Mouse (Mus musculus) heart, adult 8-10 months (tissue): ENCODE data around the gene Slc41a3. TPM values are rescaled to one million over a fixed set of nuclear protein-coding genes. Genes with fewer than 3 reads are reported as not detected.

ENCODE experiments used
- DNase-seq: peaks from one replicate; pipeline ENCODE4 v3.0.0; 2022; ENCODE audit warnings: low spot score
- microRNA-seq: library from miRNA; unstranded; fragments of <30 nt; microRNA quantifications from one replicate; pipeline ENCODE4 v1.2.0, GENCODE M21; 2022
- total RNA-seq, 4 experiments: library from RNA; stranded (reverse); gene quantifications; 2 replicates each; pipeline ENCODE4 v1.2.4; 2022

Slc41a3 gene
- total RNA-seq, 4 experiments from 2014 or later: 48.1 to 98.4 (median 78.7) TPM

DNA sequence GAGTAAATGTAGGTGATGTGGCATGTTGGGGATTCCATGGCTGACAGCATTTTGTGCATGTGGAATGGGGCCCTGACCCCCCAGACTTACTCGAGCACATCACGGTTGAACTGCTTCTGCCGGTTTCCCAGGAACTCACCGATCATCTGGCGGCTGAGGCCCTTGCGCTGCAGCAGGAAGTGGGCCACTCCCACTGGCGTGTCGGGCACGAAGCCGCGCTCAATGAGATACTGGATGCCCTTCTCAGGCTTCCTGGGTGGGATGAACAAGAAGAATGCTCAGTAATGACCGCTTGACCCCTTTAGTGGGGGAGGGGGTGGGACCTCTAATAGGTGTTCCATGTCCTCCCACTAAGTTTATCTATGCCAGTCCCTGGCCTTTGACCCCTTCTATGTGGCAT, 75.9 kb downstream of the Slc41a3 start:
- DNase-seq: no peak

DNA sequence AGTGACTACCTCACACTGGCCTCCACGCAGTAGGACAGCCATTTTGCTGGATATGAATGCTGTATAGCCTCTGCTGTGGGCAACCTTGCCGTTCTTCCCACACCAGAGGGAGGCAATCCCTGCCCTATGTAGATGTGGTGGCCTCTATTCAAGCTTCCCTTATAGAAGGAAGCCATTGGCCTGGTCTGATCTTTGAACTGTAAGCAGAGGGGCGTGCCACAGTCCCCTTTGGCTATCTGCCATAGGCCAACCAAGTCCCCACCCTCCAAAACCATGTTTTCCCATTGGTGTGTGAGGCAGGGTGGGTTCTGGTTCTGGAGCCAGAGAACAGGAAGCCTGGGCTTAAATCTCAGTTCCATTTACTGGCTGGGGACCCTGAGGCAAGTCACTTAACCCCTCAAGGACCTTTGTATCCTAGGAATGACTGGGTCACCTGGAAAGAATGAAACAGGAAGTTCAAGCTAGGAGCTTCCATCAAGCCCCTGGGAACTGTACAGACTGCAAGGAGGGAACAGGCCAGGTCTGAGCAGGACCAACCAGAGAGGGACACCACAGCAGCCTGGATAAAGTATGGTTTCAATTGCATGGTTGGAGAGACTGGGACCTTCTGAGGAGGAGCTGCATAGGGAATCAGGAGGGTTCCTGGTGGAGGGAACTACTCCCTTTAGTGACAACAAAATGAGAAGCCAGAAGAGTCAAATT, 79.5 kb downstream of the Slc41a3 start:
- no peak for DNase-seq

DNA sequence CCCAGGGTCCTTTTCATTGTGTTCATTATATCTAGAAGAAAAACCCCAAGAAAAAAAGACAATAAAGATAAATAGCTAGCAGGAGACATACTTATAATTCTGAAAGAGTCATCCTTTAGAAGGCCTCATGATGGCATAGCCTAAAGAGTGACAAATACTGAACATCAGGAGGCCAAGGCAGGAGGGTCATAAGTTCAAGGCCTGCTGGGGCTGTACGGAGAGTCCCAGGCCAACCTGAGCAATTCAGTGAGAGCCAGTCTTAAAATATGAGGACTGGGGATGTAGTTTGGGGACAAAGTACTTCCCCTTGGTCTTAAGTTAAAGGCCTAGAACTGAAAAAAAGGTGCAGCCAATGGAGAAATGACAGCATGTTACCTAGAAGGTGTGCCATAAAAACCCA, 82.3 kb downstream of the Slc41a3 start:
- no peak for DNase-seq

DNA sequence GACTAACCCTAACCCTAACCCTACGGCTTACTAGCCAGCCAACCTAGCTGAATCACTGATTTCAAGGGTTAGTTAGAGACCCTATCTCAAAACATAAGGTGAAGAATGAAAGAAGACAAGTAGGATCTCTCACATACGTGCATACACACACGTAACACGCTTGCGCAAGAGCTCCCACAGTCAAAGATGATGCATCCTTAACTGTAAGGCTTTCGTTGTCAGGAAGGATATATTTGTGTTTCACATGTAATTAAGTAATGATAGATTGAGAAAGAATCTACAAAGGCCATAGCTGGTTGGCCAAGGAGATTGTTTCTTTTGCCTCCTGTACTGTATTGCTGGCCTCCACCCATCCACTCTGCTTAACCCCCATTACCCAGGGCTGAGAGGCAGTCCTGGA, 83.5 kb downstream of the Slc41a3 start:
- DNase-seq: no peak

DNA sequence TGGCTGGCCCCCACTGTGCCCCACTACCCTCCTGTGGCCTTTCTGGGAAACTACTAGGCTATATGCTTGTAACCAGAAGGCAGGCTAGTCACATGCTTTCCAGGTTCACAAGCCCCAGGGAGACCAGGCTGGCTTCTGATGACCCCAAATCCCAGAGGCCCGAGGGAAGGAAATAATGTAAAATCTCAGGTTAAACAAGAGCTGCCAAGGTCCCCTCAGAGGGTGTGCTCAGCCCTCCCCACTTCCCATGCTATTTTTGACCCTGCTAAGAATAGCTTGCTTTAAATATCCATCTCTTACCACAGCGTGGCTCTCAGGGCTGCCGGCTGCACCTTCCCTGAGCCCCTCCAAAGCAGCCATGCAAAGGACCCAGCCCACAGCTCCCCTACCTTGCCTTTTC, 84.2 kb downstream of the Slc41a3 start:
- no peak for DNase-seq

DNA sequence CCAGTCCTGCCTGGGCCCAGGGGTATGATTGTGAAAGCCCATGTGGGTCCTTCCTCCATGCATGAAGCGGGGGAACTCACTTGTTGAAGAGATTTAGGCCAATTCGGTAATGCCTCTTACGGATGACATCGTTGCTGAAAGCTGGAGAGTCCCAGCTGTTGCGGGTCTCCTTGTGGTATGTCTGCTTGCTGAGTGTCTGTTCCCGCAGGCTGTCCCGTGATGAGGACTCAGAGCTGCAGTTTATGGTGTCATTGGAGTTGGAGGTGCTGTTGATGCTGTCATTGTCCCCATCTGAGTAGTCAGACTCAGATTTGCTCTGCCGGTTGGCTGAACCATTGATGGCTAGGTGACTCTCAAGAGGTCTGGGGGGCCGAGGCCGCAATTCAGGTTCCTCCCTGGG, 85.0 kb downstream of the Slc41a3 start:
- no peak for DNase-seq

DNA sequence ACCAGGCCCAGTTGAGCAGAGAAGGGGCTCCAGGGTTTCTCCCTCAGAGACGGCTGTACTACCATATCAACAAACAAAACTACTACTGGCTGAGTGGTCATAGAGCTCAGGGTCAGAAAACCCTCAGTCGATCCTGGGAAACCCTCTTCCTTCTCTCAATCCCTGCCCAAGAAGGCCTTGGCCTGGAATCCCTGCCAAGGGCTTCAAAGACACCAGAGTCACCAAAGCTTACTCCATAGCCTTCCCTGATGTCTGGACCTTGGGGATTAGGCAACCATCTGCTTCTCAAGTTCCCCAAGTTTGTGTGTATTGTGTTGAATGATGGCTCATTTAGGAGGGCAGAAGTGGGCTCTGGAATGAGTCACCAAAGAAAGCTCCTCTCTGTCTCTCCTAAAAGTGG, 87.4 kb downstream of the Slc41a3 start:
- no peak for DNase-seq

DNA sequence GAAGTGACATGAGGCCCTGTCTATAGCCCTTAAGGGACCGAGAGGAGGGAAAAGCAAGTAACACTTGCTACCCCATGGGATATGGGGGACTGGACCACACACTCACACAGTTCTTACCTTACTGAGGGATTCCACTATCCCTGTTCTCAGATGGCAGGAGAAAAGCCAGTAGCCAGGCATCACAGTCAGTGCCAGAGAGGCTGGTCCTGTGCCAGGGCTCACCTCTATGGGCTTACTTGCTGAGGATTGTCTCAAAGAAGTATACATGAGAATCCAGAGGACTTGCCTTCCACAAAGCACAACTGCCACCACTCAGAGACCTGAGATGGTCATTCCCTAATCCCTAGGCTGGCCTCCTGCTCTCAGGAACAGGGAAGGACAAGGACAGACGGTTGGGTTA, 87.9 kb downstream of the Slc41a3 start:
- no peak for DNase-seq

DNA sequence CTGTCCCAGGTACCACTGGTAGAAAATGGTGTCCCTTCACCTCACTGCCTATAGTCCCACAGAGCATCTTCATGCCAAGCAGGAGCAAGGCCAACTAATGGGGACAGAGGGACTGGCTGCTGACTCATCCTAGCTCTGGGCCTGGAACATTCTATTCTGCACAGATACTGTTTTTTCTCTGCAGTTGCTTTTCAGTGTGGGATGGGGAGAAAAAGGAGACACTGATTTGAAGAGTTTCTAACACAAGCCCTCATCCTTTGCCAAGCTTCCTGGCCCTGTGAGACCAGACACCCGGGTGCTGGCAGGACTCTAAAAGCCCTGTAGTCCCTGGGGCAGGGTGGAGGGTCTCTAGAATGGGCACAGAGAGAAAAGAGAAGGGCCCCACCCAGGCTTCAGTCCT, 91.2 kb downstream of the Slc41a3 start:
- no peak for DNase-seq

Small RNA genes within 50 kb of the gene (microRNA-seq; reads per million reads assigned to microRNA genes)
- not detected for gene Gm24816

Other genes starting within 250 kb of the Slc41a3 start
- 10 to 100 TPM; 13.0 to 15.0 (median 14.3) TPM for gene Zxdc, start 235.2 kb upstream of the Slc41a3 start, total RNA-seq
- gene Cfap100, start 175.9 kb upstream of the Slc41a3 start, total RNA-seq: under 1 TPM in 2 of 4 experiments, not detected in 2; 0.22 to 0.90 TPM
- 10 to 100 TPM; 55.7 to 79.2 (median 65.3) TPM for gene Klf15, start 142.1 kb upstream of the Slc41a3 start, total RNA-seq
- gene Aldh1l1, start 118.3 kb upstream of the Slc41a3 start, total RNA-seq: 1 to 10 TPM; 1.8 to 5.1 (median 3.7) TPM